Comparison of ENCODE assay signal across 13 mouse cellular contexts in the genomic region with DNA sequence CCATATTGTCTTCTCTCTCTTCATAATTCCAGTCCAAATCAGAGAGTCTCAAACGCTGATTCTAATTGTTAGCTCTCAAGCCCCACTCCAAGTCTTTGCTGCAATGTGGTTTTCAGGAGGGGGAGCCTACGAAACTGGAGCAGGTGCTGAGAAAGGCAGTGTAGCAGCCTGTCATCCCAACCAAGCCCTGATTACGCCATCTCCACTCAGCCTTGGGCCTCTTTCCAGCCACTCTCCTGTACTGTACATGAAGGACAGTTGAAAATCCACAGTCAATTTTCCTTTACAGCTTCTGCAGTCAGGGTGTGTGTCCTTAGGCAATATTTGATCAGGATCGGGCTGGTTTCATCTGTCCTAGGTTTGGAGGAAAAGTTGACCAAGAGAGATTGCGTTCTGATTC. TPM values are rescaled to one million over a fixed set of nuclear protein-coding genes. Genes with fewer than 3 reads are reported as not detected.
DNase-seq lines count a peak whose midpoint lies in the region; ATAC-seq and TF ChIP-seq lines count a peak whose summit lies in the region.
"Had no signal": no experiment of that assay in that cellular context is flagged by ENCODE, and none has a peak within 500 bp of the region (broad histone marks: within the 10 kb centered on the region; RNA-seq: fewer than 3 reads in every experiment).

No protein-coding gene starts in this region.

- H3K4me2 ChIP-seq in heart, embryonic 11.5 days, result no peak overlapping the region
- no peak overlapping the region for H3K4me2 ChIP-seq in lung, embryonic 14.5 days
- no peak overlapping the region for H3K4me2 ChIP-seq in stomach, embryonic 14.5 days (replicated peaks; ENCODE audit: low read depth, low read length)
- H3K4me2 ChIP-seq in neural tube, embryonic 15.5 days, result no peak overlapping the region
- H3K4me2 ChIP-seq: limb, embryonic 13.5 days had no signal

- intact Hi-C loops in heart, adult 2 months (cut with DNase I), result no loop called here

- H3K4me1 ChIP-seq in heart, adult 2 months (ENCODE audit: control insufficient read depth, insufficient read depth, low read length), result no peaks in the 10 kb centered on the region
- H3K4me1 ChIP-seq in heart, embryonic 11.5 days (ENCODE audit: control insufficient read depth, insufficient read depth, low read length), result no peaks in the 10 kb centered on the region
- H3K4me1 ChIP-seq in lung, embryonic 14.5 days (ENCODE audit: insufficient read depth), result peaks cover 11% of the 10 kb centered on the region; the same call in 1 of the 2 replicates
- H3K4me1 ChIP-seq in stomach, embryonic 14.5 days (ENCODE audit: control insufficient read depth, insufficient read depth, low read length), result peaks cover 20% of the 10 kb centered on the region; the same call in 1 of the 2 replicates
- no peaks in the 10 kb centered on the region for H3K4me1 ChIP-seq in neural tube, embryonic 15.5 days

- H3K9ac ChIP-seq in heart, adult 2 months (ENCODE audit: low read depth, low read length), result no peak overlapping the region
- no peak overlapping the region for H3K9ac ChIP-seq in heart, embryonic 11.5 days (ENCODE audit: low read depth, low read length)
- no peak overlapping the region for H3K9ac ChIP-seq in lung, embryonic 14.5 days
- H3K9ac ChIP-seq in stomach, embryonic 14.5 days (replicated peaks; ENCODE audit: low read depth, low read length), result no peak overlapping the region
- H3K9ac ChIP-seq in neural tube, embryonic 15.5 days (replicated peaks), result no peak overlapping the region
- H3K9ac ChIP-seq: limb, embryonic 13.5 days had no signal

- H3K9me3 ChIP-seq in heart, embryonic 11.5 days (replicated peaks; ENCODE audit: control insufficient read depth, low read length), result no peaks in the 10 kb centered on the region
- no peaks in the 10 kb centered on the region for H3K9me3 ChIP-seq in lung, embryonic 14.5 days (ENCODE audit: low read depth, low read length)
- H3K9me3 ChIP-seq in stomach, embryonic 14.5 days (ENCODE audit: control insufficient read depth, low read depth, low read length), result no peaks in the 10 kb centered on the region
- H3K9me3 ChIP-seq in neural tube, embryonic 15.5 days (replicated peaks), result no peaks in the 10 kb centered on the region
- H3K9me3 ChIP-seq: heart, embryonic 10.5 days; limb, embryonic 13.5 days had no signal

- no peak for ATAC-seq in heart, embryonic 11.5 days (replicated peaks; ENCODE audit: insufficient number of reproducible peaks, low FRiP score, low TSS enrichment)
- peak; percentile 39; the same call in 1 of the 2 replicates for ATAC-seq in lung, embryonic 14.5 days (ENCODE audit: insufficient read depth)
- ATAC-seq in stomach, embryonic 14.5 days (ENCODE audit: insufficient number of reproducible peaks, insufficient read depth, low FRiP score, low read depth), result peak; percentile 54
- ATAC-seq in neural tube, embryonic 15.5 days (ENCODE audit: low FRiP score), result no peak
- ATAC-seq in inflammation-experienced regulatory T-cells, adult 6 months, result no peak
- ATAC-seq: CD4-positive, CD25-positive, alpha-beta regulatory T cell, adult 4 months had no signal

- no peak for TF ChIP-seq EP300 in heart, adult 2 months (IDR thresholded peaks at IDR 0.05; ENCODE audit: insufficient read depth, low read depth, low read length)

- H3K36me3 ChIP-seq in heart, adult 2 months (ENCODE audit: control insufficient read depth, insufficient read depth, low read length), result no peaks in the 10 kb centered on the region; the same call in 1 of the 2 replicates
- no peaks in the 10 kb centered on the region for H3K36me3 ChIP-seq in heart, embryonic 11.5 days (ENCODE audit: control insufficient read depth, insufficient read depth, low read length)
- H3K36me3 ChIP-seq in lung, embryonic 14.5 days (ENCODE audit: insufficient read depth), result no peaks in the 10 kb centered on the region
- no peaks in the 10 kb centered on the region for H3K36me3 ChIP-seq in stomach, embryonic 14.5 days (ENCODE audit: control insufficient read depth, insufficient read depth, low read length)
- H3K36me3 ChIP-seq in neural tube, embryonic 15.5 days, result no peaks in the 10 kb centered on the region
- H3K36me3 ChIP-seq: heart, embryonic 10.5 days; limb, embryonic 13.5 days had no signal

- DNase-seq in heart, adult 2 months, result peak; percentile 32 to 38
- peak; percentile 38 for DNase-seq in adrenal gland, postnatal 25 days
- DNase-seq in lung, embryonic 14.5 days, result peak; percentile 65
- DNase-seq: kidney, adult 2 months; spleen, adult 18-20 months; thymus, adult 18-20 months had no signal

- H3K4me3 ChIP-seq in heart, adult 2 months, result no peak overlapping the region
- H3K4me3 ChIP-seq in heart, embryonic 11.5 days (ENCODE audit: low read depth, low read length), result no peak overlapping the region
- H3K4me3 ChIP-seq in lung, embryonic 14.5 days (ENCODE audit: low read depth, low read length), result no peak overlapping the region
- H3K4me3 ChIP-seq in stomach, embryonic 14.5 days (ENCODE audit: low read depth, low read length), result no peak overlapping the region
- no peak overlapping the region for H3K4me3 ChIP-seq in neural tube, embryonic 15.5 days (replicated peaks)
- H3K4me3 ChIP-seq: heart, embryonic 10.5 days; limb, embryonic 13.5 days had no signal

- H3K27ac ChIP-seq in heart, adult 2 months, result no peak overlapping the region
- H3K27ac ChIP-seq in heart, embryonic 11.5 days (ENCODE audit: low read depth, low read length), result no peak overlapping the region
- H3K27ac ChIP-seq in lung, embryonic 14.5 days (ENCODE audit: low read depth), result peak overlapping the region; percentile 25; the same call in 1 of the 2 replicates
- H3K27ac ChIP-seq in stomach, embryonic 14.5 days (ENCODE audit: low read length), result no peak overlapping the region
- H3K27ac ChIP-seq in neural tube, embryonic 15.5 days (replicated peaks), result no peak overlapping the region
- H3K27ac ChIP-seq: heart, embryonic 10.5 days; limb, embryonic 13.5 days had no signal

- H3K79me2 ChIP-seq in heart, adult 2 months (replicated peaks; ENCODE audit: control insufficient read depth, insufficient read depth, low read length), result no peaks in the 10 kb centered on the region

- no peak for TF ChIP-seq POLR2A in heart, adult 2 months (IDR thresholded peaks at IDR 0.05; ENCODE audit: insufficient read depth, low read depth, low read length)

- H3K27me3 ChIP-seq in heart, adult 2 months (ENCODE audit: control insufficient read depth, insufficient read depth, low read length), result no peaks in the 10 kb centered on the region
- H3K27me3 ChIP-seq in heart, embryonic 11.5 days (ENCODE audit: control insufficient read depth, insufficient read depth, low read length), result no peaks in the 10 kb centered on the region
- no peaks in the 10 kb centered on the region for H3K27me3 ChIP-seq in lung, embryonic 14.5 days (ENCODE audit: insufficient read depth, low read length)
- H3K27me3 ChIP-seq in stomach, embryonic 14.5 days (ENCODE audit: control insufficient read depth, insufficient read depth, low read length), result no peaks in the 10 kb centered on the region
- H3K27me3 ChIP-seq in neural tube, embryonic 15.5 days (replicated peaks), result no peaks in the 10 kb centered on the region
- H3K27me3 ChIP-seq: limb, embryonic 13.5 days had no signal

- 85% methylated on average over 5 of the region's 5 CpGs for WGBS in heart, adult 2 months
- WGBS in heart, embryonic 11.5 days (ENCODE audit: insufficient replicate concordance), result 82% methylated on average over 5 of the region's 5 CpGs
- 61% methylated on average over 5 of the region's 5 CpGs for WGBS in lung, embryonic 14.5 days
- 83% methylated on average over 5 of the region's 5 CpGs for WGBS in stomach, embryonic 14.5 days
- 92% methylated on average over 5 of the region's 5 CpGs for WGBS in neural tube, embryonic 15.5 days

- TF ChIP-seq CTCF in heart, adult 2 months (IDR thresholded peaks at IDR 0.05), result no peak
- TF ChIP-seq CTCF in lung, embryonic 14.5 days (IDR thresholded peaks at IDR 0.05; ENCODE audit: low read depth), result no peak

RNA-seq across cellular contexts. Expression of a gene that starts 38.4 kb away (rescaled TPM):
- 10 to 100 TPM; 94.0 to 94.7 TPM for total RNA-seq in heart, adult 2 months (2021)
- 77.8 and 91.0 TPM in 2 replicates for polyA plus RNA-seq in heart, adult 2 months (2012; rRNA removed)
- polyA plus RNA-seq in heart, embryonic 11.5 days (2014; fragmentation: Nextera tagmentation; extraction: Ambion mirVana), result 118 and 133 TPM in 2 replicates
- 49.9 and 57.5 TPM in 2 replicates for total RNA-seq in adrenal gland, postnatal 25 days (2021)
- 48.5 and 51.8 TPM in 2 replicates for polyA plus RNA-seq in lung, embryonic 14.5 days (2014; fragmentation: Nextera tagmentation; extraction: Ambion mirVana)
- 126 and 127 TPM in 2 replicates for polyA plus RNA-seq in stomach, embryonic 14.5 days (2014; fragmentation: Nextera tagmentation; extraction: Ambion mirVana)
- polyA plus RNA-seq in neural tube, embryonic 15.5 days (2015; fragmentation: Nextera tagmentation; extraction: Ambion mirVana), result 90.8 and 102 TPM in 2 replicates
- under 1 TPM in 1 of 3 experiments, not detected in 2; 0.08 TPM for polyA plus RNA-seq in inflammation-experienced regulatory T-cells, adult 6 months (2017; shearing (Covaris generic))
- polyA plus RNA-seq: CD4-positive, CD25-positive, alpha-beta regulatory T cell, adult 4 months had no signal

Comparison
In these comparisons a context has a peak if more than half of its experiments do, and no peak if none do; other contexts are left out.
1. ATAC-seq: peak in lung, embryonic 14.5 days (single experiment) and stomach, embryonic 14.5 days (single experiment); none in heart, embryonic 11.5 days (single experiment), neural tube, embryonic 15.5 days (single experiment) and inflammation-experienced regulatory T-cells, adult 6 months (single experiment).
2. RNA of a gene that starts 38.4 kb away (polyA plus RNA-seq): 126 to 127 TPM in stomach, embryonic 14.5 days, 118 to 133 TPM in heart, embryonic 11.5 days, 90.8 to 102 TPM in neural tube, embryonic 15.5 days, 77.8 to 91.0 TPM in heart, adult 2 months and 48.5 to 51.8 TPM in lung, embryonic 14.5 days; 0.08 TPM in inflammation-experienced regulatory T-cells, adult 6 months; every median in the first group is over 10 times any median in the second.
3. Peak in every context shown above with its lines, with median percentiles within 50 percentile points of each other: DNase-seq.